Mouse (Mus musculus) limb, embryonic 14.5 days (tissue): Measurements from ENCODE around the gene Ppp1r3e. TPM values are rescaled to one million over a fixed set of nuclear protein-coding genes. Genes with fewer than 3 reads are reported as not detected.

Source experiments
- ATAC-seq: fragments of 200-750 bp; cut with Nextera tagmentation; 2 replicates; pipeline ENCODE4 v1.8.0; 2017; ENCODE audit warnings: low read depth, moderate number of reproducible peaks, moderate TSS enrichment; ENCODE audit not compliant: low FRiP score
- DNase-seq: peaks from one replicate; pipeline ENCODE4 v3.0.0-alpha.2; 2015; ENCODE audit warnings: low spot score
- H3K27ac ChIP-seq: fragments of 300-500 bp; sonication (generic); replicated peaks from 2 replicates; pipeline ENCODE4 v1.5.1; 2014; ENCODE audit warnings: low read depth, mild to moderate bottlenecking, low read length, moderate library complexity, mixed read lengths
- H3K27me3 ChIP-seq: fragments of 300-500 bp; sonication (generic); 2 replicates; pipeline ENCODE4 v1.6.1; 2014; ENCODE audit warnings: low read length, mixed read lengths; ENCODE audit not compliant: control insufficient read depth, insufficient read depth
- H3K36me3 ChIP-seq: fragments of 300-500 bp; sonication (generic); 2 replicates; pipeline ENCODE4 v1.6.1; 2014; ENCODE audit warnings: mild to moderate bottlenecking, low read length, moderate library complexity, mixed read lengths; ENCODE audit not compliant: control insufficient read depth, insufficient read depth
- H3K4me1 ChIP-seq: fragments of 300-500 bp; sonication (generic); 2 replicates; pipeline ENCODE4 v1.6.1; 2014; ENCODE audit warnings: antibody characterized with exemption, low read length, mixed read lengths; ENCODE audit not compliant: control insufficient read depth, insufficient read depth
- H3K4me2 ChIP-seq: fragments of 300-500 bp; sonication (generic); replicated peaks from 2 replicates; pipeline ENCODE4 v1.6.1; 2014; ENCODE audit warnings: low read depth, mild to moderate bottlenecking, low read length, moderate library complexity; ENCODE audit not compliant: severe bottlenecking
- H3K4me3 ChIP-seq: fragments of 300-500 bp; sonication (generic); replicated peaks from 2 replicates; pipeline ENCODE4 v1.5.1; 2014; ENCODE audit warnings: low read length
- H3K9ac ChIP-seq: fragments of 300-500 bp; sonication (generic); 2 replicates; pipeline ENCODE4 v1.6.1; 2014; ENCODE audit warnings: mild to moderate bottlenecking, low read depth, low read length, moderate library complexity; ENCODE audit not compliant: severe bottlenecking
- H3K9me3 ChIP-seq: fragments of 300-500 bp; sonication (generic); 2 replicates; pipeline ENCODE4 v1.6.1; 2016; ENCODE audit warnings: low read length; ENCODE audit not compliant: control insufficient read depth
- POLR2A ChIP-seq: fragments of 200-500 bp; IDR thresholded peaks from 2 replicates; pipeline ENCODE4 v1.8.0; 2012; ENCODE audit warnings: inconsistent platforms, mild to moderate bottlenecking, moderate library complexity, borderline replicate concordance; ENCODE audit not compliant: insufficient read depth, insufficient read length; ENCODE audit errors: extremely low read depth
- WGBS: fragments of 180-500 bp; shearing (Covaris S2); extraction: QIAGEN DNeasy Blood & Tissue Kit; methylation state at CpG from one replicate; pipeline ENCODE4 v1.1.7; 2014; 5-methylcytosine and 5-hydroxymethylcytosine counted together
- polyA plus RNA-seq, 2 experiments: library from polyadenylated mRNA; depleted of rRNA in 1 of 2; stranded (reverse) in 1 of 2; unstranded in 1 of 2; fragments of >200 nt; fragmentation: Nextera tagmentation in 1 of 2; extraction: Ambion mirVana in 1 of 2; gene quantifications; 2 replicates each; pipeline versions ENCODE4 v1.2.1 to v1.2.3; 2012 to 2014

Gene Ppp1r3e
- polyA plus RNA-seq, 2 experiments = 1.4 to 8.0 TPM

DNA sequence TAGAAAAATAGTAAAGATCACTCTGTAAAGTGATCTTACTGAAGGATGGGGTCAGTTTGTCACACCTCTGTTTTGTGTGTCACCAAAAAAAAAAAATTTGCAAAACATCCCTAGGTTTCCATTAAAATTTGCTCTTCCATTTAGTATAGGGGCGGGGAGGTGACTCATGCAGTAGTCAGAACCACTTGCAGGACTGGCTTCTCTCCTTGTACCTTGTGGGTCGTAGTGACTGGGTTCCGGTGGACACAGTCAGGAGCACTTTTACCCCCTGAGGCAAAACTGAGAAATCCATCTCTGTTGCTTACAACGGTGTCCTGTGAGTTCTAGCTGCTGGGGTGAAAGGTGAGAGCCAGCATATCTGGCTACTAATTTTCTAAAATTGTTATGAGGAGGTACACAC, 26.3 kb upstream of the Ppp1r3e start:
- H3K36me3 ChIP-seq = peaks cover 47% of the 10 kb centered on the region
- no peak for TF ChIP-seq POLR2A
- no peaks in the 10 kb centered on the region for H3K9me3 ChIP-seq
- H3K4me1 ChIP-seq = no peaks in the 10 kb centered on the region
- ATAC-seq (no peak), DNase-seq (no peak)
- no peak overlapping the region for H3K27ac ChIP-seq
- no peak overlapping the region for H3K9ac ChIP-seq
- no peaks in the 10 kb centered on the region for H3K27me3 ChIP-seq
- H3K4me2 ChIP-seq = no peak overlapping the region
- H3K4me3 ChIP-seq = no peak overlapping the region
- WGBS = 85% methylated on average over 4 of the region's 4 CpGs

DNA sequence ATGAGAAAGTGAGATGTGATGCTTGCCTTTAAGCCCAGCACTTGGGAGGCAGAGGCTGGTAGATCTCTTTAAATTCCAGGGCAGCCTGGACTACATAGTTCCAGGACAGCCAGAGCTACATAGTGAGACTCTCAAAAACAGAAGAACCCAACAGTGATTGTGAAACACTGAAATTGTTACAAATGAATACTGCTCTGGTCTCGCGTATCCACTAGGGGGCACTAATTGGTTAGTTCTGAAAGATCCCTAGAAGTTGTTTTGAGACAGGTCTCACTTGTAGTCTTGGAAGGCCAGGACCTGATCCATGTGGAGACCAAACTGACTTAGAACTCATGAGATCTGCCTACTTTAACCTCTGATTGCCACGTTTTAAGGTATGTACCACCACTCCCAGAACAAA, 23.0 kb upstream of the Ppp1r3e start:
- Histone ChIP-seq H3K9ac (no peak overlapping the region), H3K36me3 (peaks cover 52% of the 10 kb centered on the region), H3K9me3 (no peaks in the 10 kb centered on the region), H3K4me2 (no peak overlapping the region), H3K4me1 (peaks cover 5% of the 10 kb centered on the region), H3K4me3 (no peak overlapping the region), H3K27me3 (no peaks in the 10 kb centered on the region), H3K27ac (no peak overlapping the region)
- TF ChIP-seq POLR2A = no peak
- peak; percentile 66 for ATAC-seq
- 0% methylated on average over 3 of the region's 3 CpGs for WGBS
- DNase-seq = peak; percentile 93

DNA sequence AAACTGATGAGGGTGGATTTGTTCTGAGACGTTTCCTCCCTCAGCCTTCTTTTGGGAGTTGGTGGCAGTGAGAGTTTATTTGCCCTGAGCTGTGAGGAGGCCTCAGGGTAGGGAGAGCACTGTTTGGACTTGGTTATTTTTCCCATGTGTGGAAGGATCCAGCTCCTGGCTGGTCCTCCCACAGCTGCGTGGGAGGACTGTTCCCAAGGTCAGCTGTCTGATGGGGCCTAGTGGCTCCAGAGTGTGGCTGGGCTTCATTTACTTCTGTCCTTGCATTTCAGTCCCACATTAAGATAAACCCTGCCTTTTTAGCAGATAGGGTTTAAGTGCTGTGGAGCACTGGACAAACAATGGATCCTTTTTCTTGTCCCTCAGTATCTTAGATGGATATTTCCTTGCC, 20.1 kb upstream of the Ppp1r3e start:
- no peak for DNase-seq
- H3K4me1 ChIP-seq = peaks cover 5% of the 10 kb centered on the region
- ATAC-seq = no peak
- no peaks in the 10 kb centered on the region for H3K9me3 ChIP-seq
- WGBS = 53% methylated on average over 2 of the region's 2 CpGs
- no peak overlapping the region for H3K9ac ChIP-seq
- H3K36me3 ChIP-seq = peaks cover 39% of the 10 kb centered on the region
- no peak overlapping the region for H3K4me3 ChIP-seq
- no peaks in the 10 kb centered on the region for H3K27me3 ChIP-seq
- H3K4me2 ChIP-seq = no peak overlapping the region
- H3K27ac ChIP-seq = 0 out of 2 replicates have a peak overlapping the region, but pooled peaks have one; percentile 26
- no peak for TF ChIP-seq POLR2A

DNA sequence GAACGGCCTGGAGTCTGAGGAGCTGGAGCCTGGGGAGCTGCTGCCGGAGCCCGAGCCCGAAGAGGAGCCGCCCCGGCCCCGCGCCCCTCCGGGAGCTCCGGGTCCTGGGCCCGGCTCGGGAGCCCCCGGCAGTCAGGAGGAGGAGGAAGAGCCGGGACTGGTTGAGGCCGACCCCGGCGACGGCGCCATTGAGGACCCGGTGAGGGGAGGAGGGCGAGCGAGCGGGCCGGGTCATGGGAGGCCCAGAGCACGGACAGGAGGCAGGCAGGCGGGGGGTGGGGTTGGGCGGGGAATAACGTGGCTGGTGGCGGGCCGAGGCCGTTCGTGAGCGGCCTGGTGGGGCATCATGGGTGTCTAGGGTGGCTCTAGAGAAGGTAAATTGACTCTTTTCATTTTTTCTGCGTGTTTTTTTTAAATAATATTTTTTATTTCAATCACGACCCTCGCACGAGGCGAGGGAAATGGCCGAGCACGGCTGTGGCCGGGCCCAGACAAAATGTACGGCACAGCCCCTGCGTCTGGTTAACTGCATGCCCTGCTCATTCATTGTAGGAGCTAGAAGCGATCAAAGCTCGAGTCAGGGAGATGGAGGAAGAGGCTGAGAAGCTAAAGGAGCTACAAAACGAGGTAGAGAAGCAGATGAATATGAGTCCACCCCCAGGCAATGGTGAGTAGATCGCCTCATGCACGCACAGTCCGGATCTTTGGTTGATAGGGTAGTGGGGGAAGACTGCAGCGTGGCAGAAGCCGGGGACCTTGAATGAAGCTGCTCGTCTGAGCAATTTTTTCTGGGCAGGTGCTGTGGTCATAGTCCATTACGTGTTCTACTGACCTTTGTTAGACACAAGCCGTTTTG, 17.2 kb upstream of the Ppp1r3e start:
- WGBS = under 1% methylated on average over 46 of the region's 54 CpGs
- H3K4me1 ChIP-seq = peaks cover 5% of the 10 kb centered on the region
- peak overlapping the region; percentile 99 for H3K9ac ChIP-seq
- H3K9me3 ChIP-seq = no peaks in the 10 kb centered on the region
- TF ChIP-seq POLR2A = 0 out of 2 replicates have a peak, but pooled peaks have one; percentile 12
- ATAC-seq = peak; percentile 45
- peak overlapping the region; percentile 74 for H3K4me2 ChIP-seq
- peak overlapping the region; percentile 95 for H3K27ac ChIP-seq
- DNase-seq = peak; percentile 32
- peak overlapping the region; percentile 98 for H3K4me3 ChIP-seq
- peaks cover 39% of the 10 kb centered on the region for H3K36me3 ChIP-seq
- H3K27me3 ChIP-seq = no peaks in the 10 kb centered on the region

DNA sequence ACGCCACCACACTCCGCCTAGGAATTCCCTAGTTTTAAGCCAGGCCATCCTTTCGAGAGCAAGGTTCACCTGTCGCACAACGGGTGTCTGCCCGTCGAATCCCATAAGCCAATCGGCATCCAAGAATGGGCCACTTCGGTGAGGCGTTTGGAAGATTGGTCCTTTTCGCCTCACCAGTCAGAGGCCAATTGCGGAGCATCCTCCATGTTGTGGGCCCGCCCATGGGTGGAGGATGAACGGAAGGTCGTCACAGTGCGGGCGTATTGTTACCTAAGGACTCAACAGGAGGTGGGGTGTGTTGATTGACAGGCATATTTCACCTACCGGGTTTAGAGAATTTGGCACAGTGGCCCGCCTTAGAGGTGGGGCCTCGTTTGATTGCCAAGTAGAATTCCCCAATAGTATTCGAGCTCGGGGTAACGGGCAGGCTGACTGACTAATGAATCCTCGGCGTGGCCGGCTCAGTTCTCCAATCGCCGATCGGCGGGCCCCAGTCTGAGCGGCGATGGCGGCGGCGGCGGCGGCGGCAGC, 16.4 kb upstream of the Ppp1r3e start:
- peak; percentile 34; the same call in 1 of the 2 replicates for TF ChIP-seq POLR2A

More for the DNA sequence above, 16.4 kb upstream of the Ppp1r3e start:
- peaks cover 5% of the 10 kb centered on the region for H3K4me1 ChIP-seq
- H3K27me3 ChIP-seq = no peaks in the 10 kb centered on the region
- DNase-seq (peak; percentile 100), ATAC-seq (peak; percentile 98)
- H3K36me3 ChIP-seq = peaks cover 34% of the 10 kb centered on the region
- H3K9me3 ChIP-seq = no peaks in the 10 kb centered on the region
- peak overlapping the region; percentile 99 for H3K9ac ChIP-seq
- WGBS = 0% methylated on average over 30 of the region's 38 CpGs
- H3K27ac ChIP-seq = peak overlapping the region; percentile 95
- peak overlapping the region; percentile 98 for H3K4me3 ChIP-seq
- H3K4me2 ChIP-seq = peak overlapping the region; percentile 56
